Mouse (Mus musculus) heart, embryonic 11.5 days (tissue): ENCODE measurements around the gene Cacna2d2. TPM values are rescaled to one million over a fixed set of nuclear protein-coding genes. Genes with fewer than 3 reads are reported as not detected.
A peak's percentile ranks its signal among the peaks of the same experiment; 100 is the strongest.

Experiments
- ATAC-seq: fragments of 200-750 bp; cut with Nextera tagmentation; replicated peaks from 2 replicates; pipeline ENCODE4 v1.8.0; 2017; ENCODE audit warnings: moderate library complexity; ENCODE audit not compliant: insufficient number of reproducible peaks, low FRiP score, low TSS enrichment
- H3K27ac ChIP-seq: fragments of 300-500 bp; sonication (generic); 2 replicates; pipeline ENCODE4 v1.5.1; 2014; ENCODE audit warnings: mild to moderate bottlenecking, low read depth, low read length
- H3K27me3 ChIP-seq: fragments of 300-500 bp; sonication (generic); 2 replicates; pipeline ENCODE4 v1.6.1; 2014; ENCODE audit warnings: mild to moderate bottlenecking, low read length, mixed read lengths; ENCODE audit not compliant: control insufficient read depth, insufficient read depth
- H3K36me3 ChIP-seq: fragments of 300-500 bp; sonication (generic); 2 replicates; pipeline ENCODE4 v1.6.1; 2014; ENCODE audit warnings: mild to moderate bottlenecking, low read length, moderate library complexity, mixed read lengths; ENCODE audit not compliant: control insufficient read depth, insufficient read depth
- H3K4me1 ChIP-seq: fragments of 300-500 bp; sonication (generic); 2 replicates; pipeline ENCODE4 v1.6.1; 2014; ENCODE audit warnings: low read length; ENCODE audit not compliant: control insufficient read depth, insufficient read depth
- H3K4me2 ChIP-seq: fragments of 300-500 bp; sonication (generic); 2 replicates; pipeline ENCODE4 v1.6.1; 2014; ENCODE audit warnings: mild to moderate bottlenecking, moderate library complexity
- H3K4me3 ChIP-seq: fragments of 300-500 bp; sonication (generic); 2 replicates; pipeline ENCODE4 v1.5.1; 2014; ENCODE audit warnings: low read depth, low read length
- H3K9ac ChIP-seq: fragments of 300-500 bp; sonication (generic); 2 replicates; pipeline ENCODE4 v1.6.1; 2014; ENCODE audit warnings: mild to moderate bottlenecking, low read depth, low read length, moderate library complexity
- H3K9me3 ChIP-seq: fragments of 300-500 bp; sonication (generic); replicated peaks from 2 replicates; pipeline ENCODE4 v1.6.1; 2016; ENCODE audit warnings: low read length; ENCODE audit not compliant: control insufficient read depth
- WGBS: fragments of 180-500 bp; shearing (Covaris S2); extraction: QIAGEN DNeasy Blood & Tissue Kit; methylation state at CpG from one replicate; pipeline ENCODE4 v1.1.7; 2014; ENCODE audit not compliant: insufficient replicate concordance; 5-methylcytosine and 5-hydroxymethylcytosine counted together
- polyA plus RNA-seq: library from polyadenylated mRNA; unstranded; fragments of >200 nt; fragmentation: Nextera tagmentation; extraction: Ambion mirVana; gene quantifications from 2 replicates; pipeline ENCODE4 v1.2.1, GENCODE M21; 2014

Gene Cacna2d2
- 5.9 and 7.1 TPM in 2 replicates for polyA plus RNA-seq

GRCm38 (mm10) chr9:107399491-107399971 is at the start of gene Cacna2d2:
Gene Cacna2d2, plus strand, starts transcription at chr9:107399612.
- peak within 1 kb of the TSS; percentile 95 for H3K4me2 ChIP-seq
- H3K4me1 ChIP-seq = peaks cover 4% of the 10 kb centered on the region; the same call in 1 of the 2 replicates
- H3K9ac ChIP-seq = peak within 1 kb of the TSS; percentile 68
- peak; percentile 68 for ATAC-seq
- WGBS = 1% methylated on average over 26 of the region's 54 CpGs
- H3K9me3 ChIP-seq = no peaks in the 10 kb centered on the region
- H3K36me3 ChIP-seq = no peaks in the 10 kb centered on the region
- H3K27ac ChIP-seq = peak within 1 kb of the TSS; percentile 72
- peak within 1 kb of the TSS; percentile 80 for H3K4me3 ChIP-seq
- H3K27me3 ChIP-seq = peaks cover 56% of the 10 kb centered on the region

GRCm38 (mm10) chr9:107354826-107355225 is 44.6 kb upstream of the Cacna2d2 start:
- no peak overlapping the region for H3K9ac ChIP-seq
- H3K27ac ChIP-seq = no peak overlapping the region
- H3K4me1 ChIP-seq = peaks cover 3% of the 10 kb centered on the region
- 55% methylated on average over 1 of the region's 1 CpGs for WGBS
- no peak for ATAC-seq
- no peaks in the 10 kb centered on the region for H3K36me3 ChIP-seq
- peaks cover 8% of the 10 kb centered on the region; the same call in 1 of the 2 replicates for H3K27me3 ChIP-seq
- H3K4me3 ChIP-seq = no peak overlapping the region
- H3K9me3 ChIP-seq = no peaks in the 10 kb centered on the region
- H3K4me2 ChIP-seq = no peak overlapping the region

GRCm38 (mm10) chr9:107355870-107356765 is 43.3 kb upstream of the Cacna2d2 start:
- Histone ChIP-seq H3K4me2 (no peak overlapping the region), H3K27me3 (peaks cover 8% of the 10 kb centered on the region; the same call in 1 of the 2 replicates), H3K9ac (no peak overlapping the region), H3K9me3 (no peaks in the 10 kb centered on the region), H3K4me3 (no peak overlapping the region), H3K27ac (no peak overlapping the region), H3K36me3 (no peaks in the 10 kb centered on the region), H3K4me1 (peaks cover 12% of the 10 kb centered on the region)
- 48% methylated on average over 7 of the region's 7 CpGs for WGBS
- no peak for ATAC-seq

GRCm38 (mm10) chr9:107357651-107358050 is 41.8 kb upstream of the Cacna2d2 start:
- Histone ChIP-seq H3K36me3 (no peaks in the 10 kb centered on the region), H3K4me2 (no peak overlapping the region), H3K27me3 (peaks cover 8% of the 10 kb centered on the region; the same call in 1 of the 2 replicates), H3K27ac (no peak overlapping the region), H3K9ac (no peak overlapping the region), H3K4me1 (peaks cover 20% of the 10 kb centered on the region), H3K4me3 (no peak overlapping the region), H3K9me3 (no peaks in the 10 kb centered on the region)
- ATAC-seq = no peak
- WGBS = 20% methylated on average over 5 of the region's 5 CpGs

- Histone ChIP-seq H3K36me3 (no peaks in the 10 kb centered on the region), H3K4me3 (no peak overlapping the region), H3K27me3 (no peaks in the 10 kb centered on the region), H3K4me2 (peak overlapping the region; percentile 15), H3K4me1 (peaks cover 20% of the 10 kb centered on the region), H3K9me3 (no peaks in the 10 kb centered on the region), H3K27ac (peak overlapping the region; percentile 69), H3K9ac (0 out of 2 replicates have a peak overlapping the region, but pooled peaks have one; percentile 36)
- WGBS = 7% methylated on average over 3 of the region's 3 CpGs
- peak; percentile 49 for ATAC-seq
These were observed 38.4 kb upstream of the Cacna2d2 start for GRCm38 (mm10) chr9:107360989-107361388.

- no peak overlapping the region for H3K9ac ChIP-seq
- H3K4me3 ChIP-seq = no peak overlapping the region
- H3K27ac ChIP-seq = no peak overlapping the region
- H3K4me2 ChIP-seq = no peak overlapping the region
- no peaks in the 10 kb centered on the region for H3K9me3 ChIP-seq
- H3K4me1 ChIP-seq = peaks cover 31% of the 10 kb centered on the region
- no peaks in the 10 kb centered on the region for H3K36me3 ChIP-seq
- 6% methylated on average over 3 of the region's 3 CpGs for WGBS
- no peak for ATAC-seq
- no peaks in the 10 kb centered on the region for H3K27me3 ChIP-seq
These were observed 32.8 kb upstream of the Cacna2d2 start for GRCm38 (mm10) chr9:107366644-107367043.

GRCm38 (mm10) chr9:107368302-107368701 is 31.1 kb upstream of the Cacna2d2 start:
- Histone ChIP-seq H3K9me3 (no peaks in the 10 kb centered on the region), H3K27ac (peak overlapping the region; percentile 80), H3K4me2 (no peak overlapping the region), H3K27me3 (no peaks in the 10 kb centered on the region), H3K36me3 (no peaks in the 10 kb centered on the region), H3K9ac (no peak overlapping the region), H3K4me1 (peaks cover 37% of the 10 kb centered on the region), H3K4me3 (no peak overlapping the region)
- no peak; the same call in 1 of the 2 replicates for ATAC-seq
- 86% methylated on average over 1 of the region's 1 CpGs for WGBS

- ATAC-seq = peak; percentile 90
These were observed 29.9 kb upstream of the Cacna2d2 start for GRCm38 (mm10) chr9:107369270-107370105.

More at GRCm38 (mm10) chr9:107369270-107370105, 29.9 kb upstream of the Cacna2d2 start:
- Histone ChIP-seq H3K4me1 (peaks cover 37% of the 10 kb centered on the region), H3K27me3 (no peaks in the 10 kb centered on the region), H3K27ac (peak overlapping the region; percentile 80), H3K9ac (peak overlapping the region; percentile 59), H3K4me3 (no peak overlapping the region), H3K9me3 (no peaks in the 10 kb centered on the region), H3K36me3 (no peaks in the 10 kb centered on the region), H3K4me2 (peak overlapping the region; percentile 14)
- WGBS = 22% methylated on average over 10 of the region's 10 CpGs
